Mouse (Mus musculus): Measurements from ENCODE around the gene Tmprss9. TPM values are rescaled to one million over a fixed set of nuclear protein-coding genes. Genes with fewer than 3 reads are reported as not detected.

The Tmprss9 gene
- total and polyA plus RNA-seq, 3 experiments: 0.04 TPM; not detected in 2

DNA sequence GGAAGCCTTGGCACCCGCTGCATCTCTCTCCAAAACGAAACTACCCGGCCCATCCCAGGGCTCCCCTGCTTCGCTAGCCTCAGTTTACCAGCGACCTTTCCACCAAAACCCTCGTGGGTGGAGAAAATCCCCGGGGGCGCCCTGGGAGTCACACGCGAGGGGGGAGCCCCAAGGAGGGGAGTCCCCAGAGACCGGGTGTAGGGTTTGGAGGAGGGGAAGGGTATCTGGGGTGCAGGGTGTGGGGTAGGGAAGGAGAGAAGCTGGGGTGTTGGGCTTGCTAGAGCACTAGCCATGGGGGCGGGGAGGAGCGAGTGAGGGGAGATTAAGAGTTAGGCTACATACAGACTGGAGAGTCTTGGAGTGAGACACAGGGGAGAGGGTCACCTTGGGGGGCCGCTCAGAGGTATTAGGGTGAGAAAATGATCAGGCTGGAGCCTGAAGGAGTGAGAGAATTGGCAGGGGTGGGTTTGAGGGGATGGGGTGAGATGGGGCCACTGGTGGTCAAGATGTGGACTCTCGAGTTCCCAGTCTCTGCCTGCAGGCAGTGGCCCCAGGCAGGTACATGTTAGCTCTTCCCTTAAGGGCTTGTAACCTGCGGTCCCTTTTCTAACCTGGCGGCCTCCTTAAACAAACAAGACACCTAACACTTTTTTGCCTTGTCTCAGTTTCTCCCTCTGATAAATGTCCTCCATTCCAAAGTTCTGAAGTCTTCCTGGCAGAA lies 61.2 kb downstream of the Tmprss9 start:
- peaks cover 34 to 79% of the 10 kb centered on the region in 2 experiments for H3K4me1 ChIP-seq (ENCODE audit: control insufficient read depth in 1 of 2, insufficient read depth in 2 of 2)
- TF ChIP-seq TBP (conservative IDR thresholded peaks at IDR 0.05; ENCODE audit: low read depth, low read length) (no peak), BHLHE40 (IDR thresholded peaks at IDR 0.05; ENCODE audit: low read depth, low read length) (peak; percentile 45; the same call in 1 of the 2 replicates), POLR2A (IDR thresholded peaks at IDR 0.05; ENCODE audit: low read depth, low read length) (no peak; the same call in 1 of the 2 replicates), ZNF384 (IDR thresholded peaks at IDR 0.05; ENCODE audit: low read depth, low read length) (peak; percentile 9; the same call in 1 of the 2 replicates), NRF1 (IDR thresholded peaks at IDR 0.05; ENCODE audit: low read depth, low read length) (no peak), ELF1 (IDR thresholded peaks at IDR 0.05; ENCODE audit: low read depth, low read length) (no peak), GABPA (IDR thresholded peaks at IDR 0.05; ENCODE audit: insufficient replicate concordance, low read depth, low read length) (no peak), ZC3H11A (IDR thresholded peaks at IDR 0.05; ENCODE audit: low read depth, low read length) (no peak), USF1 (IDR thresholded peaks at IDR 0.05; ENCODE audit: low read depth, low read length) (no peak), IRF4 (IDR thresholded peaks at IDR 0.05; ENCODE audit: low read depth, low read length) (peak; percentile 40; the same call in 1 of the 2 replicates), MAZ (IDR thresholded peaks at IDR 0.05; ENCODE audit: low read depth, low read length) (0 out of 2 replicates have a peak, but pooled peaks have one; percentile 58), RAD21 (IDR thresholded peaks at IDR 0.05; ENCODE audit: low read depth, low read length) (no peak), CHD2 (IDR thresholded peaks at IDR 0.05; ENCODE audit: low read length) (peak; percentile 67; the same call in 1 of the 2 replicates), ETS1 (conservative IDR thresholded peaks at IDR 0.05; ENCODE audit: low read depth, low read length) (peak; percentile 50; the same call in 1 of the 2 replicates), CHD1 (IDR thresholded peaks at IDR 0.05; ENCODE audit: low read depth, low read length) (no peak), USF2 (conservative IDR thresholded peaks at IDR 0.05; ENCODE audit: low read depth, low read length) (no peak), MEF2A (IDR thresholded peaks at IDR 0.05; ENCODE audit: borderline replicate concordance, low read depth, low read length) (0 out of 2 replicates have a peak, but pooled peaks have one; percentile 6), EP300 (IDR thresholded peaks at IDR 0.05; ENCODE audit: low read length) (no peak), E2F4 (IDR thresholded peaks at IDR 0.05; ENCODE audit: insufficient replicate concordance, low read depth, low read length) (no peak)
- peaks cover 9% of the 10 kb centered on the region for H3K79me2 ChIP-seq (replicated peaks; ENCODE audit: control insufficient read depth, extremely low read depth, insufficient read depth, poor library complexity, severe bottlenecking)
- peak overlapping the region; percentile 73 for H3K4me2 ChIP-seq (ENCODE audit: insufficient read depth, low read depth, poor library complexity, severe bottlenecking)
- in situ Hi-C loops (cut with MboI; ENCODE audit: low pct_ligation_motif_present, low pct_unique_long_range_greater_than_20kb, low sequenced_read_pairs) (loop anchor here (5.0 kb wide), 1 partner anchor 34 kb away; no protein-coding TSS in a partner anchor), dilution Hi-C loops (cut with MboI; ENCODE audit: extremely low pct_ligation_motif_present, extremely low pct_unique_long_range_greater_than_20kb, low sequenced_read_pairs) (no loop called here)
- no peak overlapping the region for H3K27ac ChIP-seq (ENCODE audit: insufficient read depth, low read depth)
- H3K9ac ChIP-seq (ENCODE audit: insufficient read depth, low read depth): no peak overlapping the region
- H3K4me3 ChIP-seq (replicated peaks in 1 of 3; ENCODE audit: low read depth in 2 of 3, low read length in 2 of 3, poor library complexity in 1 of 3): peak overlapping the region in 2 of 3 experiments; percentile 13 to 89
- H3K36me3 ChIP-seq (replicated peaks in 1 of 2; ENCODE audit: control insufficient read depth in 1 of 2, insufficient read depth in 1 of 2, low read length in 1 of 2): peaks cover 3 to 14% of the 10 kb centered on the region in 2 experiments
- H3K27me3 ChIP-seq (replicated peaks): peaks cover 19% of the 10 kb centered on the region
- no peak for DNase-seq (ENCODE audit: extremely low read depth)
- H3K9me3 ChIP-seq (replicated peaks; ENCODE audit: low read length): no peaks in the 10 kb centered on the region

All from CH12.LX (cell line).